Mouse (Mus musculus): Measurements from ENCODE around the gene Nr3c2.
A peak's percentile ranks its signal among the peaks of the same experiment; 100 is the strongest.

Nr3c2 gene

GRCm38 (mm10) chr8:77250094-77250493, 350.9 kb downstream of the Nr3c2 start:
- DNase-seq (ENCODE audit: low read depth), result no peak

- DNase-seq (ENCODE audit: low read depth), result no peak
These were observed 351.9 kb downstream of the Nr3c2 start for GRCm38 (mm10) chr8:77251134-77251533.

DNA sequence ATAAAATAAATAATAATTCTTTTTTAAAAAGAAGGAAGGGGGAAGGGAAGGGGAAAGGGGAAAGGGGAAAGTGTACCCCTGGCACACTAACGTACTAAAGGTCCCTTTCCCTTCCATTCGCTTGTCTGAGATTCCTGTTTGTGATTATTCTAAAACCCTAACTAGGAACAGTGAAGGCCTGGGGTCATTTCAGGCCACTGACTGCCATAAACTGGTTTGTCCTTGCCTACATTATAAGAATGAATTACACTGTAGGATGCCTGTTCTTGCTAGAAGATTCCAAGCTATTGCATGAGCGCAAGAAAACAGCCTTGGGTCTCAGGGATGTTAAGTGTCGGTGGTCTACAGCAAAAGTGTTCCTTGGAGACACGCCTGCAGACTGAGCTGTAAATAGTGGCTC, 355.2 kb downstream of the Nr3c2 start:
- no peak for DNase-seq (ENCODE audit: low read depth)

DNA sequence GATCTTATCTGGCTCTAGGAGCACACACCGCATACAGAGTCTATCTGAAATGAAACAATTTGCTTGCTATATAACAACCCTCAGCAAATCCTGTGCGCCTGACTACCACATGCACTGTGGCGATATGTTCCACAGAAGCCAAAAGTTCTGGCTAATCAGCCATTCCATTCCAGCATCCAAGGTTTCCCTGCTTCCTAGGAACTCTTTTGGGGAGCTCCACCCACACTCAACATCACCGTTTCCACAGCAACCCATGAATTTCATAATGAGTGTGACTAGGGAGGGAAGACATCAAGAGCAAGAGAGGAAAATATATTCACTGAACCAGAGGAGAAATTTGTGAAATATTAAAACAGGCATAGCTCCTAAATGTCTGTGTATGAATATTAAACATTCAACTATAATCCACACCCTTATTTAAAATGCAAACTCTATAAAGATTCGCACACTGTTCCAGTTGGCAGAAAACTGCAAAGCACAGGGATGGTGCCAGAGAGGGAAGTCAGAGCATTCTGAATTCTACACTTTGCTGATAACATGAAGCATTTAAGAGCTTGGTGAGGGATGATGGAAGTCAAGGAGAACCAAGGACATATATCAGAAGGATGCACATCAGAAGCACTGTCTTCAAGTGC, 357.3 kb downstream of the Nr3c2 start:
- no peak for DNase-seq (ENCODE audit: low read depth)

DNA sequence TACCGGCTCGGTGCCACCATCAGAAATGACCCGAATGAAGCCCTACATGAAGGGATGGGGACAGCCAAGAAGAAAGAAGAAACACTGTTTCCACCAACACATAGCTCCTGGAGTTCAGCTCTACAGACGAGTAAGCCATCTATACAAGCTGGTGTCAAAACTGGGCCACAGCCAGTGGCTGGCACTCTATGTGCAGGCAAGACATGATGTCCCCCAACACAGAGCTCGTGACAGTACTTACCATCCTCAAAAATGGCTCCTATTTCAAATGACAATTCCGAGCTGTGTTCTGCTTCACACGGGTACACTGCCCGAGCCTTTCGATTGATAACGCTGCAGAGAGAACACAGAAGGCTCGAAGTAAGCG, 357.8 kb downstream of the Nr3c2 start:
- no peak for DNase-seq (ENCODE audit: low read depth)

DNA sequence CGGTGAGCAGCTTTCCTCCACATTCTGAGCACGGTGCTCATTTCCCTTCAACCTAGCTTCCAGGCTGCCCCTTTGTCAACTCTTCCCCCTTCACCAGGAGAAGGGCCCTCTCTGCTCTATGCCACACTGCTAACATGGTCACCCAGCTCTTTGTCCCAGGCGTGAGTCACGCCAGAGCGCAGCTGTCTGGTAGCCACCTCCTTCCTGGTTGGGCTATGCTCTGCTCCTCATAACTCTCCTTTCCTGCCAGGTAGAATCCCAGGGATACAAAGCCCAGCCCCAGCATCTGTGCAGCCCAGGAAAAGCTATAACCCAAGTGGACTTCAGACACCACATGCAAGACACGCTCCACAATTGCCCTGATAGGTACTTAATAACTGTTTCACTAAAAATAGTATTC, 362.0 kb downstream of the Nr3c2 start:
- no peak for DNase-seq (ENCODE audit: low read depth)

- no peak for DNase-seq (ENCODE audit: low read depth)
These were observed 363.2 kb downstream of the Nr3c2 start for GRCm38 (mm10) chr8:77262216-77263009.

DNA sequence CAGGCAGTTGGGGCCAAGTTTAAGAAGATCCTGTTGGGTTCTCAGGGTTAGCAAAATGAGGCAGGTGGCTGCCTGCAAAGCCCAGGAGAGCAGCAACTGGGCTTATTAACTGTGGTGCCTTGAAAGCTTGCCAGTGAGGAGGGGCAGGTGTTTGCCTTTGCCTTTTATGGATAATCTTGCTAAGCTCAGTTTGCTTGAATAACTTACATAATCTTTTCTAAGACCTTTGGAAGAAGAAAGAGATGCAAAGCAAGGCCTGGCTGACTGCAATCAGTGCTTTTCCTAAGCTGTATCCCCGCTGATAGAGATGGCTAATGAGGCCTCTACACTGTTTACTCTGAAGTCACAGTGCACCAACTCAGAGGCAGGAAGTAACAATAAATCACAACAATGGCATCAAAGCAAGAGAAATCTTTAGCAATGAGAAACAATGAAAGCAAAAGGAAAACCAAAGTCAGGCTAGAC, 368.7 kb downstream of the Nr3c2 start:
- DNase-seq (ENCODE audit: low read depth), result no peak

GRCm38 (mm10) chr8:77272136-77272535, 372.9 kb downstream of the Nr3c2 start:
- no peak for DNase-seq (ENCODE audit: low read depth)

- no peak for DNase-seq (ENCODE audit: low read depth)
These were observed 376.3 kb downstream of the Nr3c2 start for GRCm38 (mm10) chr8:77275571-77275970.

DNA sequence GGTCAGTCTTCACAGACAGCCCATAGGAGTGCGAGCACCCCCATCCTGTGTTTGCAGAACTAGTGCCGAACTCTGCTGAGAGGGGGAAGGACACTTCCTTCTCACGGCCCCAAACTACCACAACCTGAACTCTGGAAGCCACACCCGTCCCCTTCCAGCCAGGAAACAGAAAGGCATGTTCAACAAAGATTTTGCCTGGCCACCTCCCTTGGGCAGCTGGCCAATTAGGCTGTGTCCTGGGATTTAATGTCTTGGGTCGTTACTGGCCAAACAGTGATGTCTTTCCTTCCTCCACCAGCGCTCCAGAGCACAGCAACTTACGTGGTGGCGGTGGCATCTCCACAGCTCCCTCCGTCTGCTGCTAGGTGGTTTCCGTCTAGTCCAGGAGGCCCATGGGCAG, 377.6 kb downstream of the Nr3c2 start:
- no peak for DNase-seq (ENCODE audit: low read depth)

DNA sequence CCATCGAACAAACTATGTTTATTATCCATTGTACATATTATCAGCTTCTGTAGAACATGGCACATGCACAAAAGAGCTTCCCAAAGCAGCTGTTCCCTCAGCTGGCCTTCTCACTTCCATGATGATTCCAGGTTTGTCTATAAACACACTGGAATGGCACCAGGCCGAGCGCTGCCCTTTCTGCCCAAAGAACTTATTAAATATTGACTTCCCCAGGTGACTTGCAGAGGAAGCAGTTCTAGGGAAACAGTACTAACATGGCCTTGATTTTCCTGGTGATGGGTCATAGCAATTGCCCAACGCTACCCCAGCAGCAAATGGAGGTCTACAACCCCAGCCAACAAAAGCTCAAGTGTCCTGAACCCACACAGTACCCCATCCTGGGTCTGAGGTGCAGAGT, 379.0 kb downstream of the Nr3c2 start:
- no peak for DNase-seq (ENCODE audit: low read depth)

DNA sequence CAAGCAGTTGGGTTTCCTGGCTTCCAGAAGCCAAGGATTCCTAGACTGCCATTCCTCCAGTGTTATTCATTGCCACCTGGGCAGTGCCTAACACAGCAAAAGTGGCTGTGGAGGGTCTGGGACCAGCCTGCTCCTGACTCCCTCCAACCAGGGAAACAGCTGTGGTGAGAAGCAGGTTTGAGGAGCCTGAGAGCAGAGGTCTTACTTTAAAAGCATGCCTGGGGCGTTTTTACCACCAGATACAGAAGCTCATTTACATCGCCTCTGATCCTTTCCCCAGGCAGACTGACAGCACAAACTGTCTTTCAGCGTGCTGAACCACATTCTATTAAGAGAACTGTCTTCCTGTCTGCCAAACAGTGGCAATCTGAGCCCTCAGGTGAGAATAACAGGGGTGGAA, 380.7 kb downstream of the Nr3c2 start:
- DNase-seq (ENCODE audit: low read depth), result no peak

- no peak for DNase-seq (ENCODE audit: low read depth)
These were observed 383.5 kb downstream of the Nr3c2 start for GRCm38 (mm10) chr8:77282605-77283236.

- no peak for DNase-seq (ENCODE audit: low read depth)
These were observed 385.2 kb downstream of the Nr3c2 start for GRCm38 (mm10) chr8:77284473-77284872.

DNA sequence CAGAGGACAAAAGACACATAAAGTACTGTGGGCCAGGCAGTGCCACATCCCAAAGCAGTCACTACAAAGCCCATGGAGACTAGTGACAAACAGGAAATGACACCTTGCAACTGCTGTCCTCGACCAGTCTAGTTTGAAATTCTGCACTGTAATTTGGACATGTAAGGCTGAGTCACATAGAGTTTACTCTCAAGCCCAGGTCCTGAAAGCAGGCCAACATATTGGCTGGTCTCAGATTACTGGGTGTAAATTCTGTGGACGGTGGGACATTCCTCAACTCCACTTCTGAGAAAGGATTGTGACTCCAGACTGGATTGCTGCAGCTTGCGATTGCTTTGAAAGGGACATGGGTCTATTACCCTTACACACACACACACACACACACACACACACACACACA, 388.8 kb downstream of the Nr3c2 start:
- DNase-seq (ENCODE audit: low read depth), result peak; percentile 44

GRCm38 (mm10) chr8:77288492-77288891, 389.2 kb downstream of the Nr3c2 start:
- no peak for DNase-seq (ENCODE audit: low read depth)

GRCm38 (mm10) chr8:77292120-77292519, 392.9 kb downstream of the Nr3c2 start:
- no peak for DNase-seq (ENCODE audit: low read depth)

GRCm38 (mm10) chr8:77292649-77293048, 393.4 kb downstream of the Nr3c2 start:
- no peak for DNase-seq (ENCODE audit: low read depth)

GRCm38 (mm10) chr8:77294599-77294998, 395.4 kb downstream of the Nr3c2 start:
- no peak for DNase-seq (ENCODE audit: low read depth)
